Mouse (Mus musculus) heart, embryonic 13.5 days (tissue): ENCODE results near the gene Jph2. TPM values are rescaled to one million over a fixed set of nuclear protein-coding genes. Genes with fewer than 3 reads are reported as not detected.

Experiments used
- ATAC-seq: fragments of 200-750 bp; cut with Nextera tagmentation; 2 replicates; pipeline ENCODE4 v1.8.0; 2017; ENCODE audit warnings: moderate TSS enrichment; ENCODE audit not compliant: insufficient number of reproducible peaks, low FRiP score, low TSS enrichment; ENCODE audit errors: extremely low read depth
- H3K27ac ChIP-seq: fragments of 300-500 bp; sonication (generic); replicated peaks from 2 replicates; pipeline ENCODE4 v1.5.1; 2015; ENCODE audit warnings: moderate library complexity, mild to moderate bottlenecking, inconsistent platforms
- H3K27me3 ChIP-seq: fragments of 300-500 bp; sonication (generic); replicated peaks from 2 replicates; pipeline ENCODE4 v1.6.1; 2015; ENCODE audit warnings: mild to moderate bottlenecking, inconsistent platforms
- H3K36me3 ChIP-seq: fragments of 300-500 bp; sonication (generic); 2 replicates; pipeline ENCODE4 v1.6.1; 2015; ENCODE audit warnings: mild to moderate bottlenecking, inconsistent platforms
- H3K4me1 ChIP-seq: fragments of 300-500 bp; sonication (generic); 2 replicates; pipeline ENCODE4 v1.6.1; 2015; ENCODE audit warnings: inconsistent platforms
- H3K4me2 ChIP-seq: fragments of 300-500 bp; sonication (generic); 2 replicates; pipeline ENCODE4 v1.6.1; 2015; ENCODE audit warnings: inconsistent platforms, mild to moderate bottlenecking, moderate library complexity
- H3K4me3 ChIP-seq: fragments of 300-500 bp; sonication (generic); 2 replicates; pipeline ENCODE4 v1.5.1; 2015; ENCODE audit warnings: moderate library complexity, mild to moderate bottlenecking, inconsistent platforms
- H3K9ac ChIP-seq: fragments of 300-500 bp; sonication (generic); 2 replicates; pipeline ENCODE4 v1.6.1; 2015; ENCODE audit warnings: inconsistent platforms, mild to moderate bottlenecking, moderate library complexity
- H3K9me3 ChIP-seq: fragments of 300-500 bp; sonication (generic); 2 replicates; pipeline ENCODE4 v1.6.1; 2016; ENCODE audit warnings: inconsistent platforms
- WGBS: fragments of 180-500 bp; shearing (Covaris S2); methylation state at CpG from one replicate; pipeline ENCODE4 v1.1.7; 2015; ENCODE audit warnings: mixed read lengths; 5-methylcytosine and 5-hydroxymethylcytosine counted together
- polyA plus RNA-seq: library from polyadenylated mRNA; unstranded; fragments of >200 nt; fragmentation: Nextera tagmentation; extraction: Ambion mirVana; gene quantifications from 2 replicates; pipeline ENCODE4 v1.2.1, GENCODE M21; 2015

Gene Jph2
- polyA plus RNA-seq, 1 experiment from 2014 or later: 41.5 TPM

GRCm38 (mm10) chr2:163359253-163359652 lies 38.5 kb downstream of the Jph2 start:
- no peak for ATAC-seq
- Histone ChIP-seq H3K4me2 (peak overlapping the region; percentile 52), H3K4me1 (peaks cover 99% of the 10 kb centered on the region), H3K9ac (peak overlapping the region; percentile 72), H3K4me3 (no peak overlapping the region), H3K27me3 (no peaks in the 10 kb centered on the region), H3K36me3 (peaks cover 17% of the 10 kb centered on the region), H3K27ac (peak overlapping the region; percentile 99), H3K9me3 (no peaks in the 10 kb centered on the region)
- 5% methylated on average over 2 of the region's 2 CpGs for WGBS

- H3K4me1 ChIP-seq: peaks cover 99% of the 10 kb centered on the region
- H3K4me3 ChIP-seq: no peak overlapping the region
- no peaks in the 10 kb centered on the region for H3K27me3 ChIP-seq
- peaks cover 17% of the 10 kb centered on the region for H3K36me3 ChIP-seq
- peak overlapping the region; percentile 72 for H3K9ac ChIP-seq
- H3K9me3 ChIP-seq: no peaks in the 10 kb centered on the region
- ATAC-seq: no peak
- peak overlapping the region; percentile 52 for H3K4me2 ChIP-seq
- 40% methylated on average over 5 of the region's 5 CpGs for WGBS
- peak overlapping the region; percentile 99 for H3K27ac ChIP-seq
These were observed 39.1 kb downstream of the Jph2 start for GRCm38 (mm10) chr2:163358662-163359061.

- Histone ChIP-seq H3K4me3 (peak overlapping the region; percentile 26), H3K4me1 (peaks cover 99% of the 10 kb centered on the region), H3K4me2 (peak overlapping the region; percentile 52), H3K27me3 (no peaks in the 10 kb centered on the region), H3K27ac (peak overlapping the region; percentile 99), H3K9ac (peak overlapping the region; percentile 71), H3K36me3 (peaks cover 10% of the 10 kb centered on the region), H3K9me3 (no peaks in the 10 kb centered on the region)
- WGBS: 45% methylated on average over 12 of the region's 12 CpGs
- peak; percentile 38; the same call in 1 of the 2 replicates for ATAC-seq
These were observed 41.5 kb downstream of the Jph2 start for GRCm38 (mm10) chr2:163356113-163356840.

GRCm38 (mm10) chr2:163355666-163356065 lies 42.1 kb downstream of the Jph2 start:
- Histone ChIP-seq H3K4me2 (peak overlapping the region; percentile 52), H3K36me3 (peaks cover 9% of the 10 kb centered on the region), H3K27me3 (no peaks in the 10 kb centered on the region), H3K4me1 (peaks cover 98% of the 10 kb centered on the region), H3K27ac (peak overlapping the region; percentile 99), H3K9ac (peak overlapping the region; percentile 47), H3K9me3 (no peaks in the 10 kb centered on the region), H3K4me3 (0 out of 2 replicates have a peak overlapping the region, but pooled peaks have one; percentile 26)
- ATAC-seq: no peak
- WGBS: 61% methylated on average over 8 of the region's 8 CpGs

- WGBS: 3% methylated on average over 7 of the region's 7 CpGs
- no peaks in the 10 kb centered on the region for H3K27me3 ChIP-seq
- H3K9me3 ChIP-seq: no peaks in the 10 kb centered on the region
- peaks cover 9% of the 10 kb centered on the region for H3K36me3 ChIP-seq
- peak; percentile 64 for ATAC-seq
- H3K4me2 ChIP-seq: peak overlapping the region; percentile 43
- peak overlapping the region; percentile 99 for H3K27ac ChIP-seq
- H3K4me3 ChIP-seq: peak overlapping the region; percentile 5; the same call in 1 of the 2 replicates
- peaks cover 97% of the 10 kb centered on the region for H3K4me1 ChIP-seq
- peak overlapping the region; percentile 73 for H3K9ac ChIP-seq
These were observed 44.1 kb downstream of the Jph2 start for GRCm38 (mm10) chr2:163353731-163354130.

GRCm38 (mm10) chr2:163350443-163350842 lies 47.4 kb downstream of the Jph2 start:
- Histone ChIP-seq H3K4me2 (no peak overlapping the region), H3K9ac (peak overlapping the region; percentile 67), H3K36me3 (peaks cover 13% of the 10 kb centered on the region), H3K27ac (peak overlapping the region; percentile 63), H3K4me3 (no peak overlapping the region), H3K27me3 (no peaks in the 10 kb centered on the region), H3K9me3 (no peaks in the 10 kb centered on the region), H3K4me1 (peaks cover 95% of the 10 kb centered on the region)
- ATAC-seq: no peak
- WGBS: 33% methylated on average over 5 of the region's 5 CpGs

GRCm38 (mm10) chr2:163349411-163349810 lies 48.4 kb downstream of the Jph2 start:
- Histone ChIP-seq H3K9me3 (no peaks in the 10 kb centered on the region), H3K36me3 (peaks cover 13% of the 10 kb centered on the region), H3K4me2 (no peak overlapping the region), H3K27ac (peak overlapping the region; percentile 63), H3K4me1 (peaks cover 92% of the 10 kb centered on the region), H3K9ac (peak overlapping the region; percentile 67), H3K27me3 (no peaks in the 10 kb centered on the region), H3K4me3 (no peak overlapping the region)
- no peak for ATAC-seq
- WGBS: 57% methylated on average over 9 of the region's 9 CpGs

GRCm38 (mm10) chr2:163348677-163349076 lies 49.1 kb downstream of the Jph2 start:
- peak overlapping the region; percentile 63 for H3K27ac ChIP-seq

GRCm38 (mm10) chr2:163347517-163348184 lies 50.1 kb downstream of the Jph2 start:
- WGBS: 52% methylated on average over 8 of the region's 8 CpGs
- H3K27ac ChIP-seq: peak overlapping the region; percentile 63
- H3K4me3 ChIP-seq: no peak overlapping the region
- H3K4me1 ChIP-seq: peaks cover 75% of the 10 kb centered on the region
- H3K36me3 ChIP-seq: peaks cover 24% of the 10 kb centered on the region
- peak overlapping the region; percentile 67 for H3K9ac ChIP-seq
- H3K27me3 ChIP-seq: no peaks in the 10 kb centered on the region
- 0 out of 2 replicates have a peak, but pooled peaks cover 5% of the 10 kb centered on the region for H3K9me3 ChIP-seq
- no peak for ATAC-seq
- H3K4me2 ChIP-seq: no peak overlapping the region

More at GRCm38 (mm10) chr2:163348677-163349076, 49.1 kb downstream of the Jph2 start:
- ATAC-seq: no peak
- Histone ChIP-seq H3K9ac (peak overlapping the region; percentile 67), H3K4me1 (peaks cover 84% of the 10 kb centered on the region), H3K9me3 (0 out of 2 replicates have a peak, but pooled peaks cover 2% of the 10 kb centered on the region), H3K36me3 (peaks cover 21% of the 10 kb centered on the region), H3K4me3 (no peak overlapping the region), H3K27me3 (no peaks in the 10 kb centered on the region), H3K4me2 (no peak overlapping the region)
- 57% methylated on average over 7 of the region's 7 CpGs for WGBS

- Histone ChIP-seq H3K27ac (peak overlapping the region; percentile 50), H3K36me3 (peaks cover 21% of the 10 kb centered on the region), H3K4me3 (no peak overlapping the region), H3K9me3 (0 out of 2 replicates have a peak, but pooled peaks cover 5% of the 10 kb centered on the region), H3K9ac (peak overlapping the region; percentile 55; the same call in 1 of the 2 replicates), H3K27me3 (no peaks in the 10 kb centered on the region), H3K4me2 (no peak overlapping the region), H3K4me1 (peaks cover 72% of the 10 kb centered on the region)
- no peak for ATAC-seq
- WGBS: 75% methylated on average over 11 of the region's 11 CpGs
These were observed 51.3 kb downstream of the Jph2 start for GRCm38 (mm10) chr2:163346497-163346896.

- 50% methylated on average over 13 of the region's 13 CpGs for WGBS
- peaks cover 74% of the 10 kb centered on the region for H3K4me1 ChIP-seq
- no peak for ATAC-seq
These were observed 52.7 kb downstream of the Jph2 start for GRCm38 (mm10) chr2:163344976-163345660.

More at GRCm38 (mm10) chr2:163344976-163345660, 52.7 kb downstream of the Jph2 start:
- Histone ChIP-seq H3K9ac (peak overlapping the region; percentile 48), H3K27ac (peak overlapping the region; percentile 70), H3K4me2 (peak overlapping the region; percentile 22; the same call in 1 of the 2 replicates), H3K4me3 (no peak overlapping the region), H3K27me3 (peaks cover 11% of the 10 kb centered on the region), H3K36me3 (peaks cover 24% of the 10 kb centered on the region), H3K9me3 (0 out of 2 replicates have a peak, but pooled peaks cover 5% of the 10 kb centered on the region)
